Mouse (Mus musculus) gastrocnemius, adult 2 months (tissue): Measurements from ENCODE around the gene Gstt2. TPM values are rescaled to one million over a fixed set of nuclear protein-coding genes. Genes with fewer than 3 reads are reported as not detected.

Experiments used
- DNase-seq: peaks from one replicate; pipeline ENCODE4 v3.0.0; 2022
- H3K27ac ChIP-seq: fragments of 200-600 bp; 2 replicates; pipeline ENCODE4 v1.8.1; 2022; ENCODE audit warnings: mild to moderate bottlenecking
- H3K4me3 ChIP-seq: fragments of 200-600 bp; 2 replicates; pipeline ENCODE4 v1.8.1; 2022; ENCODE audit warnings: mild to moderate bottlenecking, moderate library complexity
- CTCF ChIP-seq: fragments of 200-600 bp; IDR thresholded peaks from 2 replicates; pipeline ENCODE4 v1.8.1; 2022; ENCODE audit warnings: antibody characterized with exemption, mild to moderate bottlenecking, moderate library complexity
- intact Hi-C: fragments of 180-260 bp; cut with DNase I; formaldehyde crosslinking; loops from one replicate; pipeline ENCODE4 v1.15.1; 2025
- total RNA-seq, 2 experiments: library from RNA; stranded (reverse); gene quantifications; 2 replicates each; pipeline ENCODE4 v1.2.3; 2021

Gstt2 gene
- total RNA-seq, 2 experiments from 2014 or later = 2.3 to 4.2 TPM

DNA sequence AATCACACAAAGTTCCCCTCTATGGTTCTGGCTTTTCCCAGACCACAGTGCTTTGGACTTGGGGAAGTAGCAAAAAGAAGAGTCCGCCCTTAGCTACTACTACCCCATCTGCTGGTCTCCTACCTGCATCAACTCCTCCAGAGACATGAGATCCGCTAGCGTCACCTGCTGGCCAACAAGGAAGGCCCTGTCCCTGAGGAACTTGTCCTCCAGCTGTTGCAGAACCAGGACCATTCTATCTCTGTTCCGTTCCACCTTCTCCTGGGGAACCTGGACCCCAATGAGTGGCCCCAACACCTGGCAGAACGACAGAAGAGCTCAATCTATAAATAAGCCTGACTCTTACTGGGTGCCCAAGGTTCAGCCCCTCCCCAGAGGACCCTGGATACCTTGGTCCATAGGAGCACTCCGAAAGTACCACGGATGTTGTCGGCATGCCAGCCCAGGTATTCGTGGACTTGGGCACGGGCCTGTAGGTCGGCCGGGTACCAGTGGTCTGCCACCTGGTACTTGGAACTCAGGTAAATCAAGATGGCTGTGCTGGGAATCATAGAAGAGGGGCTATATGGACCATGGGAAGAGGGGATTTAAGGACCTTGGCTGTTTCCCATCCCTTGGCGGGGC, 4.8 kb downstream of the Gstt2 start:
- DNase-seq = peak; percentile 83
- intact Hi-C loops = loop anchor here (1.0 to 2.0 kb wide), 2 partner anchors 60 to 87 kb away; partner anchors contain the start of gene Ddt
- H3K27ac ChIP-seq = peak overlapping the region; percentile 89; the same call in 1 of the 2 replicates
- H3K4me3 ChIP-seq = no peak overlapping the region
- peak; percentile 90 for TF ChIP-seq CTCF

DNA sequence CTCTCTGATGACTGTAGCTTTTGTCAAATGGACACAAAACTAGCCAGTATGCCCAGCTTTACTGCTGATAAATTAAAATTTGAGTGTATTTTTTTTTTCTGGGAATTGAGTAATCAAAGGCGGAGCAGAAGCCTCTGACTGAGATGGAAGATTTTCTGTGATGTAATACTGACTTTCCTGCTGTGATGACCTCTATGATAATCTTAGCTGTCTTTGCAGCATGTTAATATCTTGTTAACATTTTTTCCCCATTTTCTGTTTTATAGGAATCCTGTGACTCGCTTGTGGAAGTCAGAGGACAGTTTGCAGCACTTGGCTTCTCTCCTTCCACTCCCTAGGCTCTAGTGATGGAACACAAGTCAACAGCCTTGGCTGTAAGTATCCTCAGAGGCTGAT, 7.0 kb downstream of the Gstt2 start:
- TF ChIP-seq CTCF = no peak
- intact Hi-C loops = no loop called here
- H3K4me3 ChIP-seq = no peak overlapping the region
- H3K27ac ChIP-seq = peak overlapping the region; percentile 28; the same call in 1 of the 2 replicates
- no peak for DNase-seq

GRCm38 (mm10) chr10:75829529-75830274, 7.5 kb downstream of the Gstt2 start:
- no peak for DNase-seq
- peak overlapping the region; percentile 28; the same call in 1 of the 2 replicates for H3K27ac ChIP-seq
- no peak for TF ChIP-seq CTCF
- no peak overlapping the region for H3K4me3 ChIP-seq
- intact Hi-C loops = no loop called here

DNA sequence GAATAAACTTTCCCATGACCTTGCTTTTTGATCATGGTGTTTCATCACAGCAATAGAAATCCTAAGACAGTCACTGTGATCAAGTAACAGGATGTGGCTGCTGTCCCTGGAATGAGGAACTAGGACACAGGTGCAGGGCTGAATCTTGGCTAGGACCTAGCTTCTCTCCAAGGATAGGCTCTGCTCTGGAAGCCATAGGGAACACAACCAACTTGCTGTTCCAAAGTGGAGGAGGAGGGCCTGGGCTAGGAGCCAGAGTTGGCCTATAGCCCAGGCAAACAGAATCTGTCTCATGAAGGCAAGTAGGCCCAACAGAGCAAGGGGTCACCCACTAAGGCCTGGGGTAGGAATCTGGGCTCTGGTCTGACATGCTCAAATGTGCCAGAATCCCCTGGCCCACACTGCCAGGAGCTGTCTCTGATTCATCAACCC, 8.7 kb downstream of the Gstt2 start:
- TF ChIP-seq CTCF = no peak

DNA sequence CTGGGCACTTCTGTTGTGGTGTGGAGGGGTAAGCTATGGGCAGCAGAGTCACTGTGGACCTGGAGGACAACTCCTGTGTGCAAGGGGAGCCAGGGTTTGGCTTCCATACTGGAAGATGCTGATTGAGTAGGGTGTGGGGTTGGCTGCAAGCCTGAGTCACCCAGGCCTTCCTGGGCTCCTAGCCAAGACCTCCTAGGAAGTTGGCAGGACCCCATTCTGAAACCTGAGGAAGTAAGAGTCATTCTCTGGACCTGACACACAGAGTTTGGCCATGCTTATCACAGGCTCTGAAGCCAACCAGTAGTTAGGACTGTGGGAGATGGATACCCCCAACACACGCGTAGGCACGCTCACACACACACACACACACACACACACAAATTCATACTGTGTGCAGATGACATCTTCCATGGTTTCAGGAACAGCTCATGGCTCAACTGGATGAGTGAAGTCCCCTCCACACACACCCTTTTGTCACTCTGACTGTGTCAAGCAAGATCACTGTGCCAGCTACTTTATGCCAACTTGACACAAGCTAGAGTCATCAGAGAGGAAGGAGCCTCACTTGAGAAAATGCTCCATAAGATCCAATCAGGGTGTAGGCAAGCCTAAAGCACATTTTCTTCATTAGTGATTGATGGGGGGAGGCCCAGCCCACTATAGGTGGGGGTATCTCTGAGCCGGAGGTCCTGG, 9.4 kb downstream of the Gstt2 start:
- TF ChIP-seq CTCF = no peak
- DNase-seq = peak; percentile 85
- no peak overlapping the region for H3K4me3 ChIP-seq
- H3K27ac ChIP-seq = peak overlapping the region; percentile 91
- intact Hi-C loops = no loop called here

More for the DNA sequence above, 8.7 kb downstream of the Gstt2 start:
- DNase-seq = peak; percentile 93
- intact Hi-C loops = no loop called here
- H3K4me3 ChIP-seq = no peak overlapping the region
- peak overlapping the region; percentile 91 for H3K27ac ChIP-seq

DNA sequence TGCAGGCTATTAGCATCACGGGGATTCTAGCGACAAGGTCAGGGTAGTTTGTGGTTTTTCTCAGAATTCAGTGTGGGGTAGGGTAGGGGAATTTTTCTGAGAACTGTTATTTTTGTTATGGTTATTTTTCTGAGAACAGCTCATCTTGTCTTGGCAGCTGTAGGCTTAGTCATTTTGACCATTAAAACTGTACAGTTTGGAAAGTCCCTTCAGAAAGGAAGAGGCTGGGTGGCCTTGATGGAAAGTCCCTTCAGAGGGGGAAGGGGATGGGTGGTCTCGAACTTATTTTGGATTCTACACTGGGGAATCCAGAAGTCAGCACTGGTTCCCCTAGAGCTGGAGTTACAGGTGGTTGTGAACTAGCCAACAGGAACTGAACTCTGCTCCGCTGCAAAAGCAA, 12.7 kb downstream of the Gstt2 start:
- TF ChIP-seq CTCF = no peak
- Histone ChIP-seq H3K27ac (no peak overlapping the region), H3K4me3 (no peak overlapping the region)
- intact Hi-C loops = no loop called here
- DNase-seq = no peak

DNA sequence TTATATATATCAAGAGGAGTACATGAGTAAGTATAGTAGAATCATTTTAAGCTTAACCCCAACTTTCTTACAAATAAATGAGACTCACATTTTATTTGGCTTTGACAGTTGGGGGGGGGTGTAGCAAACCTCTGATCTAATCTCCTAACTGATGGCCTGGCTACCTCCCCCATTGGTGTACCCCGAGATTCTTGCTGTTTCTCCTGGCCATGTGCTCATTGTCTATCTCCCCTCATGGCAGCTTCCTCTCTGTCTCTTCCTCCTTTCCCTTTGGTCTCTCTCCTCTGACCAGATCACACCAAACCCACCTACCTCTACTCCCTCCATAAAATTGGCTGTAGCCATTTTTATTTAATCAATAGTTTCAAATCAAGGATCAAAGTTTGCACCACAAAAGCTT, 13.4 kb downstream of the Gstt2 start:
- DNase-seq = no peak
- no peak for TF ChIP-seq CTCF
- Histone ChIP-seq H3K27ac (no peak overlapping the region), H3K4me3 (no peak overlapping the region)
- intact Hi-C loops = no loop called here

GRCm38 (mm10) chr10:75822443-75822842, 14.8 kb downstream of the Gstt2 start, which contains the start of gene Gstt4:
Gene Gstt4 (minus strand): TSS chr10:75822543.
- H3K27ac ChIP-seq = no peak within 1 kb of the TSS
- no peak for DNase-seq
- no peak within 1 kb of the TSS for H3K4me3 ChIP-seq
- intact Hi-C loops = no loop called here
- TF ChIP-seq CTCF = no peak

DNA sequence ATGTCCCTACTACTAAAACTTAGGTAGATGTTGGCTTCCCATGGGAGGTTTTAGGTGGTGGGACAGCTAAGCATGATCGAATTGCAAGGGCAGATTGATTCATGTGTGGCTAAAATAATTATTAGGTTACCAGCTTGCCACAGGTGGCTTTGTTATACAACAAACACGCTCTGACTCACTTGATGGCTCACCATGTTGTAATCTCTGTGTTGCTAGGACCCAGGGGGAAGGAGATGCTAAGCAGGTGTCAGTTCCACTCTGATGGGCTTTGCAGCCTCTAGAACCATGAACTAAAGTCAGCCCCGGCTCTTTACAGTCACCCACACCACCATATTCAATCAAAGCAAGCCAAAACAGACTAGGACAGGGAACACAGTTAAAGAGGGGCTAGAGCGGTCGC, 17.3 kb downstream of the Gstt2 start:
- TF ChIP-seq CTCF = no peak
- intact Hi-C loops = no loop called here
- no peak for DNase-seq
- H3K4me3 ChIP-seq = no peak overlapping the region
- H3K27ac ChIP-seq = no peak overlapping the region

DNA sequence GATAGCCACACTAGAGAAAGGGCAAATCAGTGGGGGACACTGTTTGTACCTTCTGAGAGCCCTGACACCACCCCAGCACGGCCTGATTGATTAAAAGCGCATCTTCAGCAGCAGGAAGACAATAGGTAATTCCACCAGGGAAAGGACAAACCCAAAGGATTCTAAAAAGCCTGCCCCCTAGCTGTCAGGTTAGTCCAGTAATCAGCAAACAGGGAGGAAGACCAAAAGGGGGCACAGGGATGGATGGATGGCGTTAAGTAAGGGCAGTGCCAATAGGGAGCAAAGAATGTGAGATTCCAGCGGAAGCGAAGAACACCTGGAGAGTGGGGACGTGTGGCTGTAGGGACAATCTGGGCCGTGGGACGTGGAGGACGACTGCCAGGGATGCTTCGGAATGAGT, 18.6 kb downstream of the Gstt2 start:
- Histone ChIP-seq H3K27ac (no peak overlapping the region), H3K4me3 (no peak overlapping the region)
- intact Hi-C loops = no loop called here
- DNase-seq = no peak
- TF ChIP-seq CTCF = no peak; the same call in 1 of the 2 replicates

GRCm38 (mm10) chr10:75804217-75804616, 33.0 kb downstream of the Gstt2 start:
- Histone ChIP-seq H3K4me3 (no peak overlapping the region), H3K27ac (no peak overlapping the region)
- intact Hi-C loops = no loop called here
- no peak for DNase-seq
- TF ChIP-seq CTCF = no peak

DNA sequence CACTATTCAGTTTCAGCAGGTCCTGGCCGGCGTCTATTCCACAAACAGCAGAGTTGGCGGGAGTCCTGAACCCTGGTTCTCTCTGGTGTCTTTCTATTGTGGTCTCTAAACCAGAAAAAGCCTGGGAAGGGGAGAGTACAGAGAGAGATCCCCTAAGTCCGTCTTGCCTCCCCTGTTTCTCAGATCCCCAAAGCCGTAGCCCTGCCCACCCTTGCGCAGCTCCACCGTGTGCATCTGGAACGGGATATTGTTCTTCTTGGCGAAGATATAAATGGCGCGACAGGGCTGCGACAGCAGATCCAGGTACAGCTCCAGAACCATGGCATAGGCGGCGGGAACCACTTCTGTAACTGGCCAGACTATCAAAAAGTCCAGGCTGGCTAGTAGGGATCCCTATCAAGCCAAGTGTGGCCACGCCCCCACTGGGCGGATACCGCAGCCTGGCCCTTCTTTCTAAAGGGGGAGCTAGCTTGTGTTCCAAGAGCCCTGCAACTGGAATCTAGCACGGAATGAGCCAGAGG, 39.0 kb downstream of the Gstt2 start, which contains the start of gene Gstt1:
Gene Gstt1, minus strand, starts transcription at position 409 of the 521 bp plus-strand sequence.
- DNase-seq = peak; percentile 82
- intact Hi-C loops = no loop called here
- Histone ChIP-seq H3K27ac (peak within 1 kb of the TSS; percentile 79), H3K4me3 (peak within 1 kb of the TSS; percentile 75)
- no peak for TF ChIP-seq CTCF
